Mouse (Mus musculus) heart, postnatal 25 days (tissue): ENCODE data around the gene Jakmip3. TPM values are rescaled to one million over a fixed set of nuclear protein-coding genes. Genes with fewer than 3 reads are reported as not detected.

Experiments used
- DNase-seq: peaks from one replicate; pipeline ENCODE4 v3.0.0; 2022; ENCODE audit warnings: low spot score
- intact Hi-C: fragments of 180-260 bp; cut with DNase I; formaldehyde crosslinking; loops from one replicate; pipeline ENCODE4 v1.15.1; 2025
- total RNA-seq, 2 experiments: library from RNA; stranded (reverse); gene quantifications; 2 replicates each; pipeline ENCODE4 v1.2.3; 2021

Jakmip3 gene
- total RNA-seq, 2 experiments from 2014 or later: 0.20 to 0.29 TPM

GRCm38 (mm10) chr7:138941571-138941970, 1.0 kb downstream of the Jakmip3 start:
- DNase-seq: no peak
- intact Hi-C loops: no loop called here

- no peak for DNase-seq
- intact Hi-C loops: no loop called here
Observed at GRCm38 (mm10) chr7:138942301-138942700, 1.8 kb downstream of the Jakmip3 start.

- DNase-seq: no peak
- intact Hi-C loops: no loop called here
Observed at GRCm38 (mm10) chr7:138945668-138946067, 5.1 kb downstream of the Jakmip3 start.

GRCm38 (mm10) chr7:138947741-138948140, 7.2 kb downstream of the Jakmip3 start:
- DNase-seq: no peak
- intact Hi-C loops: no loop called here

GRCm38 (mm10) chr7:138948309-138948708, 7.8 kb downstream of the Jakmip3 start:
- DNase-seq: no peak
- intact Hi-C loops: no loop called here

GRCm38 (mm10) chr7:138955787-138956186, 15.3 kb downstream of the Jakmip3 start:
- intact Hi-C loops: no loop called here
- no peak for DNase-seq

GRCm38 (mm10) chr7:138957106-138957505, 16.6 kb downstream of the Jakmip3 start:
- intact Hi-C loops: no loop called here
- DNase-seq: no peak

- no peak for DNase-seq
- intact Hi-C loops: no loop called here
Observed at GRCm38 (mm10) chr7:138959747-138960146, 19.2 kb downstream of the Jakmip3 start.

- intact Hi-C loops: no loop called here
Observed at GRCm38 (mm10) chr7:138963756-138964155, 23.2 kb downstream of the Jakmip3 start.

GRCm38 (mm10) chr7:138968010-138968620, 27.6 kb downstream of the Jakmip3 start:
- intact Hi-C loops: no loop called here
- DNase-seq: no peak

More at GRCm38 (mm10) chr7:138963756-138964155, 23.2 kb downstream of the Jakmip3 start:
- no peak for DNase-seq

- intact Hi-C loops: no loop called here
- no peak for DNase-seq
Observed at GRCm38 (mm10) chr7:138977510-138977909, 37.0 kb downstream of the Jakmip3 start.

- intact Hi-C loops: no loop called here
Observed at GRCm38 (mm10) chr7:138984576-138984975, 44.0 kb downstream of the Jakmip3 start.

GRCm38 (mm10) chr7:138989156-138989555, 48.6 kb downstream of the Jakmip3 start:
- DNase-seq: no peak
- intact Hi-C loops: no loop called here

More at GRCm38 (mm10) chr7:138984576-138984975, 44.0 kb downstream of the Jakmip3 start:
- no peak for DNase-seq

GRCm38 (mm10) chr7:139002692-139003091, 62.2 kb downstream of the Jakmip3 start:
- DNase-seq: no peak
- intact Hi-C loops: no loop called here

- intact Hi-C loops: no loop called here
- no peak for DNase-seq
Observed at GRCm38 (mm10) chr7:139003250-139003649, 62.7 kb downstream of the Jakmip3 start.

- DNase-seq: no peak
- intact Hi-C loops: no loop called here
Observed at GRCm38 (mm10) chr7:139009786-139010502, 69.4 kb downstream of the Jakmip3 start.

- intact Hi-C loops: no loop called here
- no peak for DNase-seq
Observed at GRCm38 (mm10) chr7:139011027-139011426, 70.5 kb downstream of the Jakmip3 start.

GRCm38 (mm10) chr7:139011586-139011985, 71.1 kb downstream of the Jakmip3 start:
- intact Hi-C loops: no loop called here
- DNase-seq: no peak

GRCm38 (mm10) chr7:139012767-139013369, 72.3 kb downstream of the Jakmip3 start:
- intact Hi-C loops: no loop called here

GRCm38 (mm10) chr7:139015143-139015542, 74.6 kb downstream of the Jakmip3 start:
- intact Hi-C loops: no loop called here
- no peak for DNase-seq

More at GRCm38 (mm10) chr7:139012767-139013369, 72.3 kb downstream of the Jakmip3 start:
- DNase-seq: no peak

GRCm38 (mm10) chr7:139016288-139016687, 75.8 kb downstream of the Jakmip3 start:
- intact Hi-C loops: no loop called here
- DNase-seq: no peak
